Mouse (Mus musculus): Measurements from ENCODE around the gene Cry2. TPM values are rescaled to one million over a fixed set of nuclear protein-coding genes. Genes with fewer than 3 reads are reported as not detected.
A peak's percentile ranks its signal among the peaks of the same experiment; 100 is the strongest.

Cry2 gene
- polyA plus RNA-seq, 2 experiments, result 6.0 to 6.2 TPM

DNA sequence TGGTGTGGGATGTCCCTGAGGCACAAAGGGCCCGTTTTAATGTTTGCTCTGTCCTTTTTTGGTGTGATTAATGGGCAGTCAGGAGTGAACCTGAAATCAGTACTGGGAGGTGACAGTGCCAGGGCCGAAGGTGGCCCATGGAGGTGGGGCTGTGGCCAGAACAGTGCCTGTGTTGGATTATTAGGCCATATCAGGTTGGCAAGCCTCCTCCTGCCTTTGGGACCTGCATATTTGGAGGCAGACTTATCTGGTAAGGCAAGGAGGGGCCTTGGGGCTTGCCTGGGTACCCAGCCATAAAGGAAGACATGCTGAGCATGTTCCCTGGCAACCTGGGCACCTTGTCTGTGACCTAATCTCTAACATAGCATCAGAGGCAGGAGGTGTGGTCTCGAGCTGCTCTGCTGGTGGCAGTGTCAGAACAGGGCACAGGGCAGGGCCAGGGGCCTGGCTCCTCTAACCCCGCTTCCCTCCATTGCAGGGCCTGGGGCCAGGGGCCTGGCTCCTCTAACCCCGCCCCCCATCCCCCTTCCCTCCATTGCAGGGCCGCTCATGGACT lies 53.3 kb downstream of the Cry2 start:
- H3K4me2 ChIP-seq (ENCODE audit: low read depth), result no peak overlapping the region
- no peak for DNase-seq (ENCODE audit: low read depth in 3 of 3, low spot score in 3 of 3)
- H3K9me3 ChIP-seq (ENCODE audit: control insufficient read depth, low read length), result no peaks in the 10 kb centered on the region
- 69% methylated on average over 6 of the region's 6 CpGs for WGBS (ENCODE audit: insufficient replicate concordance)
- H3K27me3 ChIP-seq (ENCODE audit: control insufficient read depth, insufficient read depth, low read length), result no peaks in the 10 kb centered on the region
- H3K4me1 ChIP-seq (replicated peaks; ENCODE audit: control insufficient read depth in 2 of 2, insufficient read depth in 2 of 2, low read length in 1 of 2), result peaks cover 0 to 7% of the 10 kb centered on the region in 2 experiments; a peak in 3 of 4 replicates
- no peak for ATAC-seq (ENCODE audit: insufficient read depth)
- peaks cover 6% of the 10 kb centered on the region; the same call in 1 of the 2 replicates for H3K36me3 ChIP-seq (replicated peaks; ENCODE audit: control insufficient read depth, insufficient read depth, low read depth)
- H3K4me3 ChIP-seq (ENCODE audit: insufficient read depth in 1 of 2, low read depth in 2 of 2, low read length in 2 of 2), result no peak overlapping the region
- H3K27ac ChIP-seq, result no peak overlapping the region
- no peak for TF ChIP-seq CTCF (IDR thresholded peaks at IDR 0.05; ENCODE audit: low read depth)
- no peak overlapping the region for H3K9ac ChIP-seq (replicated peaks)

DNA sequence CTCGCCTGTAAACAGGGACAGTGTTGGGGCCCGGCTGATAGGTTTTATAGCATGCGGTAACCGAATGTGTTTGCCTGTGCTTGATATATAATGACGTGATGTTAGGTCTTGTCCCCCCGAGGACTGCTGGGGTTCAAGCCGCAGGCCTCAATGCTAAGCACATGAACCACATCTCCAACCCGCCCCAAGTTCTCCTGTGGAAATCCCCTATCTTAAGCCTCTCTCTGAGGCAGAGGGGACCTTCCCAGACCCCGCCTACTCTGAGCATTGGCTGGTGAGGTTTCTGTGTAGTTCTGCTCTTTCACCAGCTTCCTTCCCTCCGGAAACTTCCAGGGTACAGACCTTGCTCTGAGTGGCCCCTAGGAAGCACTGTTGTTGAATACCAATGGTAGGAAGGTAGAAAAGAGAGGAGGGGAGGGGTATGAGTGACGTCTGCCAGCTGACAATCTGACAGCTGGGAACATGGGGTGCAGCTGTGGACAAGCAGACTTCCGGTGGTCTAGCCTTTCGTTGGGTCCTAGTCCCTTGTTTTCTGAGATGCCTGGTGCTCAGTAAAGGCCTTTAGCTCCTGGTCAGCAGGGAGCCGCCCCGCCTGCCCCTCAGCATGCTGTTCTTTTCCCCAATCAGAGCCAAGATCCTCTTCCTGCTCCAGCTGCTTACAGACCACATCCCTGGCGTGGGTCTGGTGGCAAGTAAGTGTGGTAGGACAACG lies 53.9 kb downstream of the Cry2 start:
- no peak for DNase-seq (ENCODE audit: low read depth in 3 of 3, low spot score in 3 of 3)
- TF ChIP-seq EP300 (IDR thresholded peaks at IDR 0.05; ENCODE audit: low read depth) (no peak), CTCF (IDR thresholded peaks at IDR 0.05; ENCODE audit: low read depth) (no peak)
- WGBS (ENCODE audit: insufficient replicate concordance), result 77% methylated on average over 17 of the region's 17 CpGs
- ATAC-seq (ENCODE audit: insufficient read depth), result no peak
- no peak overlapping the region for H3K9ac ChIP-seq (replicated peaks)
- no peak overlapping the region for H3K4me2 ChIP-seq (ENCODE audit: low read depth)
- no peak overlapping the region for H3K4me3 ChIP-seq (ENCODE audit: insufficient read depth in 1 of 2, low read depth in 2 of 2, low read length in 2 of 2)
- H3K27me3 ChIP-seq (ENCODE audit: control insufficient read depth, insufficient read depth, low read length), result no peaks in the 10 kb centered on the region
- H3K4me1 ChIP-seq (replicated peaks; ENCODE audit: control insufficient read depth in 2 of 2, insufficient read depth in 2 of 2, low read length in 1 of 2), result peaks cover 0 to 7% of the 10 kb centered on the region in 2 experiments; a peak in 3 of 4 replicates
- no peak overlapping the region for H3K27ac ChIP-seq
- H3K36me3 ChIP-seq (replicated peaks; ENCODE audit: control insufficient read depth, insufficient read depth, low read depth), result peaks cover 6% of the 10 kb centered on the region; the same call in 1 of the 2 replicates
- H3K9me3 ChIP-seq (ENCODE audit: control insufficient read depth, low read length), result no peaks in the 10 kb centered on the region

DNA sequence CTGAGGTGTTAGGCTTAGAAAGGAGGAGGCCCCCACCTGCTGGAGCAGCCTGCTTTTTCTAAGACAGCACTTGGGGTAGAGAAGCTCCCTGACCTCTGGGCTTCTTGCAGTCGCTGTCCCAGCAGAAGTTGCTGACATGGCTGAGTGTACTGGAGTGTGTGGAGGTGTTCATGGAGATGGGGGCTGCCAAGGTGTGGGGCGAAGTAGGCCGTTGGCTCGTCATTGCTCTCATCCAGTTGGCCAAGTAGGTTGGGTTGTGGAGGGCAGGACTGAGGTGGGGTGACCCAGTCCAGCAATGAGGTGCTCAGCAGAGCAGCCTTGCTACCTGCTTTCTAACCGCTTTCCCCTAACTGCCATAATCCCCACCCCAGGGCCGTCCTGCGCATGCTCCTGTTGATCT lies 56.5 kb downstream of the Cry2 start:
- H3K4me2 ChIP-seq (ENCODE audit: low read depth), result no peak overlapping the region
- TF ChIP-seq EP300 (IDR thresholded peaks at IDR 0.05; ENCODE audit: low read depth) (no peak), CTCF (IDR thresholded peaks at IDR 0.05; ENCODE audit: low read depth) (no peak)
- no peak overlapping the region for H3K27ac ChIP-seq
- DNase-seq (ENCODE audit: low read depth in 3 of 3, low spot score in 3 of 3) (no peak), ATAC-seq (ENCODE audit: insufficient read depth) (no peak)
- peaks cover 4 to 13% of the 10 kb centered on the region in 2 experiments; a peak in 3 of 4 replicates for H3K4me1 ChIP-seq (replicated peaks; ENCODE audit: control insufficient read depth in 2 of 2, insufficient read depth in 2 of 2, low read length in 1 of 2)
- H3K9ac ChIP-seq (replicated peaks), result no peak overlapping the region
- peaks cover 6% of the 10 kb centered on the region; the same call in 1 of the 2 replicates for H3K36me3 ChIP-seq (replicated peaks; ENCODE audit: control insufficient read depth, insufficient read depth, low read depth)
- no peak overlapping the region for H3K4me3 ChIP-seq (ENCODE audit: insufficient read depth in 1 of 2, low read depth in 2 of 2, low read length in 2 of 2)
- H3K9me3 ChIP-seq (ENCODE audit: control insufficient read depth, low read length), result no peaks in the 10 kb centered on the region
- H3K27me3 ChIP-seq (ENCODE audit: control insufficient read depth, insufficient read depth, low read length), result peaks cover 2% of the 10 kb centered on the region
- 88% methylated on average over 7 of the region's 7 CpGs for WGBS (ENCODE audit: insufficient replicate concordance)

DNA sequence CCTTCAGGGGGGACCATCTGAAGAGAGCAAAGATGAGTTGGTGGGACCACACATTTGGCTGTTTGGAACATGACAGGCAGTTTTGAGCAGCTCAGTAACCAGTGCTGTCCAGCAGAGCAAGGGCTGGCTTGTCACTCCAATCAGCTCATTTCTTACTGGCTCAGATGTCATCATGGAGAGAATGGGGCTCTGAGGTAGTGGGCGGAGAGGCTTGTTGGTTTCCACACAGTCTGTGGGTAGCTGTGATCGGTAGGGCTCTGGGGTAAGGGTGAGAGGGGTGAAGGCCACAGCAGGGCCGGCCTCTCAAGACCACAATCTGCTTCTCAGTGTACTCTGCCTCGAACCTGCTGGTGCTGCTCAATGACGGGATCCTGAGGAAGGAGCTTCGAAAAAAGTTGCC lies 57.5 kb downstream of the Cry2 start:
- peak overlapping the region; percentile 98 for H3K4me2 ChIP-seq (ENCODE audit: low read depth)
- DNase-seq (ENCODE audit: low read depth in 3 of 3, low spot score in 3 of 3) (no peak), ATAC-seq (ENCODE audit: insufficient read depth) (no peak)
- H3K4me3 ChIP-seq (ENCODE audit: insufficient read depth in 1 of 2, low read depth in 2 of 2, low read length in 2 of 2), result peak overlapping the region; percentile 66 to 88
- 69% methylated on average over 6 of the region's 6 CpGs for WGBS (ENCODE audit: insufficient replicate concordance)
- peak overlapping the region; percentile 66 for H3K9ac ChIP-seq (replicated peaks)
- TF ChIP-seq CTCF (IDR thresholded peaks at IDR 0.05; ENCODE audit: low read depth) (no peak), EP300 (IDR thresholded peaks at IDR 0.05; ENCODE audit: low read depth) (no peak)
- H3K4me1 ChIP-seq (replicated peaks; ENCODE audit: control insufficient read depth in 2 of 2, insufficient read depth in 2 of 2, low read length in 1 of 2), result peaks cover 4 to 13% of the 10 kb centered on the region in 2 experiments; a peak in 3 of 4 replicates
- H3K36me3 ChIP-seq (replicated peaks; ENCODE audit: control insufficient read depth, insufficient read depth, low read depth), result peaks cover 6% of the 10 kb centered on the region; the same call in 1 of the 2 replicates
- H3K9me3 ChIP-seq (ENCODE audit: control insufficient read depth, low read length), result no peaks in the 10 kb centered on the region
- no peak overlapping the region for H3K27ac ChIP-seq
- peaks cover 13% of the 10 kb centered on the region for H3K27me3 ChIP-seq (ENCODE audit: control insufficient read depth, insufficient read depth, low read length)

DNA sequence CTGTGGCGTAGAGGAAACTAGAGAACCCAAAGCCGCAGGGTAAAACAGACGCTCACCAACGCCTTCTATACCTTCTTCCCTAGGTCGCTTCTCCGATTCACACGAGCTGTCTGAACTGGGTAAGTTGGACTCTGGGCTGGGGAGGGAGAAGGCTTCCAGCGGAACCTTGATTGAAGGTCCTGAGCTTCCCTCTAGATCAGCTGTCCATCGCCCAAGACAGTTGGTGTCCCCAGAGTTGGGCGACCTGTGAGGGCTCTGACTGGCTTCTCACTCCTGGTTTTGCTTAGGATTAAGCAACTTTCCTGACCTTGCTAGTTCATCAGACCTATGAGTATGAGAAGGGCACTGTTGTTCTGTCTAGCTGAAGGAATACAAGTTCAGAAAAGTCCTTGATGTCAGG lies 58.1 kb downstream of the Cry2 start:
- no peak overlapping the region for H3K27ac ChIP-seq
- WGBS (ENCODE audit: insufficient replicate concordance), result 7% methylated on average over 10 of the region's 10 CpGs
- DNase-seq (ENCODE audit: low read depth in 3 of 3, low spot score in 3 of 3) (no peak), ATAC-seq (ENCODE audit: insufficient read depth) (no peak)
- TF ChIP-seq EP300 (IDR thresholded peaks at IDR 0.05; ENCODE audit: low read depth), result no peak
- TF ChIP-seq CTCF (IDR thresholded peaks at IDR 0.05; ENCODE audit: low read depth), result no peak
- H3K27me3 ChIP-seq (ENCODE audit: control insufficient read depth, insufficient read depth, low read length), result peaks cover 18% of the 10 kb centered on the region
- H3K4me3 ChIP-seq (ENCODE audit: insufficient read depth in 1 of 2, low read depth in 2 of 2, low read length in 2 of 2), result peak overlapping the region; percentile 66 to 88
- H3K36me3 ChIP-seq (replicated peaks; ENCODE audit: control insufficient read depth, insufficient read depth, low read depth), result peaks cover 6% of the 10 kb centered on the region; the same call in 1 of the 2 replicates
- peaks cover 4 to 13% of the 10 kb centered on the region in 2 experiments; a peak in 3 of 4 replicates for H3K4me1 ChIP-seq (replicated peaks; ENCODE audit: control insufficient read depth in 2 of 2, insufficient read depth in 2 of 2, low read length in 1 of 2)
- H3K4me2 ChIP-seq (ENCODE audit: low read depth), result peak overlapping the region; percentile 98
- no peaks in the 10 kb centered on the region for H3K9me3 ChIP-seq (ENCODE audit: control insufficient read depth, low read length)
- H3K9ac ChIP-seq (replicated peaks), result peak overlapping the region; percentile 66

Data from liver, embryonic 14.5 days (tissue).